Mouse (Mus musculus): ENCODE measurements around the gene Ccdc70.

- no peak for TF ChIP-seq EP300 (optimal IDR thresholded peaks at IDR 0.05)
- no peak for TF ChIP-seq CTCF (IDR thresholded peaks at IDR 0.05; ENCODE audit: low read depth)
Observed at GRCm38 (mm10) chr8:22004750-22005522, 35.4 kb downstream of the Ccdc70 start.
